Mouse (Mus musculus): ENCODE data around the gene Ankrd44. TPM values are rescaled to one million over a fixed set of nuclear protein-coding genes. Genes with fewer than 3 reads are reported as not detected.
"Not testable (repeated sequence)": the region's sequence is repeated elsewhere in the genome, so short reads cannot be mapped to it uniquely, and the experiment has no call there.

Gene Ankrd44
- polyA plus RNA-seq (2015; fragmentation: Nextera tagmentation; extraction: Ambion mirVana) = 16.7 and 24.2 TPM in 2 replicates

DNA sequence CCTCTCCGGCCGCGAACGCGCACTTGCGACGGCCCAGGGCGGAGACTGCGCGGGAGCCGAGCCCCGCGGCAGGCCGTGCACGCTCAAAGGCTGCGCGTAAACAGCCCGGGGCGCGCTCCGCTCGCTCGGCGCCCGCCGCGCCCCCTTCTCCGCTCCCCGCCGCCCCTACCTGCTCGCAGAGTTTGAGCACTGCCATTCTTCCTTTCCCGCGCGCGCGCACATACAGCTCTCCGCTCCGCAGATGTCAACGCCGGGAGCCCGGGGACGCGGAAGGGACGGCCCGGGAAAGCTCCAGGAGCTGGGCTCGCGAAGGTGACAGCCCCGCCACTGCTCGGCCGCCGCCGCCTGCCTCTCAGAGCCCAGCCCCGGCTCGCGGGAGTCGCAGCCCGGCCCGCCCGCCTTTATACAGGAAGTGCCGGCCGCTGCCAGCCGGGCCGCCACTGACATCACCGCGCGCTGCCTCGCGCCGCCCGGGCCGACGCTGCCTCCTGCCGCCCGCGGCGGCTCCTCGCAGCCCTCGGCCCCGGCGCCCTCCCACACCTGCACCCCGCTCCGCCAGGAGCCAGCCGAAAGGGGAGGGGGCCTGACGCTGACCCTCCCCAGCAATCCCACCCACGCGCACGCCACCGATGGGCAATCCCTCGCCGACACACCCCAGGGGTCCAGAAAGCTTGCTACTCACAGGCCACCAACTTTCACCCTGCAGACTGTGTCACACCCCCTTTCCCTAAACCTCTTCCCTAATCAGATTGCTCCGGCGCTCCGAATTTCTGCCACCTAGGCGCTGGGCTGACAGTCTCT is at the start of gene Ankrd44:
Ankrd44 (minus strand) TSS at position 417 of the 801 bp plus-strand sequence.
- Histone ChIP-seq H3K9me3 (no peaks in the 10 kb centered on the region), H3K27me3 (no peaks in the 10 kb centered on the region), H3K4me2 (peak within 1 kb of the TSS; percentile 74), H3K4me1 (replicated peaks) (peaks cover 32% of the 10 kb centered on the region), H3K9ac (peak within 1 kb of the TSS; percentile 91), H3K4me3 (peak within 1 kb of the TSS; percentile 83), H3K36me3 (no peaks in the 10 kb centered on the region), H3K27ac (replicated peaks) (peak within 1 kb of the TSS; percentile 95)
- ATAC-seq (ENCODE audit: low read depth) = peak; percentile 96
- under 1% methylated on average over 65 of the region's 94 CpGs for WGBS

DNA sequence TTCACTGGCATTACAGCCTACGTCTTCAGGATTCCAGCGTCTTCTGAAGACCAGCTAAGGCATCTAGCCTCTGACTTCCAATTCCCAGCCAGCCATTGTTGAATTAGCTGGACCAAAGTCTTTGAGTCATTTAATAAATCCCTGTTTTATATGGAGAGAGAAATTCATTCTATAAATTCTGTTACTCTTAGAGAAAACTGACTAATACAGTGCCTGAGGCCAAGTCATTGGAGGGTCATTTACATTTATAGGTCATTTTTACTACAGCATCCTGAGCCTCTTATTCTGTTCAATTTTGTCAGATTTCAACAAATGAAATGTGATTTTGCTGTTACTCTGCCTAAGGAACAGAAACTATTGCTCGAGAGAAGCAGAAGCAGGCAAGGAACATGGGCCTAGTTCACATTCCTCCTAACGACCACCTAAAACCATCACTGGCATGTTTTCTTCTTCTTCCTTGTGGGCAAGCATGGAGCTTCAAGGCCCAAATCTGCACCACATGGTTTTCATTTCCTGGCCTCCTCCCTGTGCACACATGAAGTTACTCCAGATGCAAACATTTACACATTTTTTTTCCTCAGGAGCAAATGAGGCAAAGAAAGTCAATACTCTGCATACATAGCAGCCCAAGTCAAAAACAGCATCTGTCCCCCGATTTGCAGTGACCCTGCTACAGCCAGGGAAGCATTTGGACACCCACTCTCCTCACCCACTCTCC is 45.7 kb upstream of the Ankrd44 start:
- H3K9me3 ChIP-seq = no peaks in the 10 kb centered on the region
- H3K4me2 ChIP-seq = no peak overlapping the region
- H3K27ac ChIP-seq (replicated peaks) = no peak overlapping the region
- H3K36me3 ChIP-seq = no peaks in the 10 kb centered on the region
- no peak for ATAC-seq (ENCODE audit: low read depth)
- H3K27me3 ChIP-seq = no peaks in the 10 kb centered on the region
- no peak overlapping the region for H3K9ac ChIP-seq
- H3K4me3 ChIP-seq = no peak overlapping the region
- H3K4me1 ChIP-seq (replicated peaks) = no peaks in the 10 kb centered on the region
- 85% methylated on average over 5 of the region's 5 CpGs for WGBS

DNA sequence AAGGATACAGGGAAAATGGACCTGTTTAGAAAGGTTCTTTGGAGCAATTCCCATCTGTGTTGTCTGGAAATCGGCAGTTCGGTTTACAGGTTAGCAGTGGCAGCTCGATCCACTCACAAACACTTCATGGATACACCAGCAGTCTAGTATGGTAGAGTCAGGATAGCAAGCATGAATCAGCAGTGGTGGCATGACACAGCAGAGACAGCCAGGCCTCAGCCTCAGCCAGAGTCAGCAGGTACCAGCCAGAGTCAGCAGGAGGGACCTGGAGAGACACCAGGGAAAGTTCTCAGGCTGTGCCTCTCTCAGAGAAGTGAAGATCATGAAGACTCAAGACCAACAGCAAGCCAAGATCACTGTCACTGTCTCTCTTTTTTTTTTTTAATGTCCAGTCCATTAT is 40.7 kb upstream of the Ankrd44 start:
- Histone ChIP-seq H3K4me3 (no peak overlapping the region), H3K4me2 (no peak overlapping the region), H3K27ac (replicated peaks) (no peak overlapping the region), H3K27me3 (no peaks in the 10 kb centered on the region), H3K9me3 (no peaks in the 10 kb centered on the region), H3K9ac (no peak overlapping the region), H3K36me3 (no peaks in the 10 kb centered on the region), H3K4me1 (replicated peaks) (0 out of 2 replicates have a peak, but pooled peaks cover 6% of the 10 kb centered on the region)
- 98% methylated on average over 3 of the region's 3 CpGs for WGBS
- no peak for ATAC-seq (ENCODE audit: low read depth)

DNA sequence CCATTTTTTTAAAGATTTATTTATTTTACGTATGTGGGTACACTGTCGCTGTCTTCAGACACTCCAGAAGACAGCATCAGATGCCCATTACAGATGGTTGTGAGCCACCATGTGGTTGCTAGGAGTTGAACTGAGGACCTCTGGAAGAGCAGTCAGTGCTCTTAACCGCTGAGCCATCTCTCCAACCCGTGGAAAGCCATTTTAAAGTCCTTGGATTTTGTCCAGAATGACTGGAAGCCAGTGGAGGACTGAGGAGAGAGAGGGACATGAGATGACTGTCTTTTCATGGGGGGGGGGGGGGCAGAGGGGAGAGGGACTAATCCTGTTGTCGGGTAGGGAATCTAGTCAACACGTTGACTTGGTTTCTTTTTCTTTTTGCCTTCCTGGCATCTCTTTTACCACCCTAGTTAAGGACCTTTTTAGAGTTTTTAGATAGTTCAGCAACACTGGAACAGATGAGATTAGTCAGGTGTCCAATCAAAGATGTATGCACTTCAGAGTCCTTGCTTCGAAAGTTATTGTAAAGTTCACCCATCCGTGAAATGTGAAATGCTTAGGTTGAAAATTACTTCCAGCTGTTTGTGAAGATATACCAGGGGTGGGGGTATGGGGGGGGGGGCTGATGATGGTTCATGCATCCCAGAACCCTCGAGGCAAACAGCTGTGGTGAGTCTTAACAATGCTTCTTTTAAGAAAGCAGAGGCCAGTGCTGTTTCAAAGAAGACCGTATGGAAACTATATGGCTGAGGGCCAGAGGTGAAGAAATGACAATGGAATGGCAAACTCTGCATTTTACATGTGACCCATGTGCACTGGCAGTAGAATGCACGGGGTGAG is 39.2 kb upstream of the Ankrd44 start:
- 64% methylated on average over 11 of the region's 11 CpGs for WGBS
- Histone ChIP-seq H3K4me1 (replicated peaks) (0 out of 2 replicates have a peak, but pooled peaks cover 6% of the 10 kb centered on the region), H3K27me3 (no peaks in the 10 kb centered on the region), H3K4me2 (no peak overlapping the region), H3K9me3 (no peaks in the 10 kb centered on the region), H3K36me3 (no peaks in the 10 kb centered on the region), H3K9ac (no peak overlapping the region), H3K4me3 (no peak overlapping the region), H3K27ac (replicated peaks) (no peak overlapping the region)
- no peak for ATAC-seq (ENCODE audit: low read depth)

DNA sequence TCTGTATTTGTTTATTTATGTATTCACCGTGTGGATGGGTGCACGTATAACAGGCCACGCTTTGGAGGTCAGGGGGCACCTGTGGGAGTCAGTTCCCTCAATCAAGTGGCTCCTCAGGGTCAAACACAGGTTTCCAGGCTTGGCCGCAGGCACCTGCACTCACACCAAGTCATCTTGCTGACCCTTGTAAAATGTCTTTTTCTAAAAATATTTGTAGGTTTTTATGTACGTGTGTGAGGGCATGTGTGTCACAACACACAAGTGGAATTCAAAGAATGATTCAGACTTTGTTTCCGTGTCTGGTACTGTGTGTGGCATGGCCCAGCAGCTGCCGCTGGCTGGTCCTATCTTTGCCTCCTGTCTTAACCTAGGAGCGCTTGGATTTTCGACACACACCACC is 35.5 kb upstream of the Ankrd44 start:
- no peaks in the 10 kb centered on the region for H3K9me3 ChIP-seq
- H3K36me3 ChIP-seq = no peaks in the 10 kb centered on the region
- H3K27ac ChIP-seq (replicated peaks) = no peak overlapping the region
- no peak overlapping the region for H3K9ac ChIP-seq
- WGBS = 86% methylated on average over 9 of the region's 9 CpGs
- H3K4me3 ChIP-seq = no peak overlapping the region
- no peak for ATAC-seq (ENCODE audit: low read depth)
- H3K4me2 ChIP-seq = no peak overlapping the region
- no peaks in the 10 kb centered on the region for H3K27me3 ChIP-seq
- H3K4me1 ChIP-seq (replicated peaks) = 0 out of 2 replicates have a peak, but pooled peaks cover 6% of the 10 kb centered on the region

DNA sequence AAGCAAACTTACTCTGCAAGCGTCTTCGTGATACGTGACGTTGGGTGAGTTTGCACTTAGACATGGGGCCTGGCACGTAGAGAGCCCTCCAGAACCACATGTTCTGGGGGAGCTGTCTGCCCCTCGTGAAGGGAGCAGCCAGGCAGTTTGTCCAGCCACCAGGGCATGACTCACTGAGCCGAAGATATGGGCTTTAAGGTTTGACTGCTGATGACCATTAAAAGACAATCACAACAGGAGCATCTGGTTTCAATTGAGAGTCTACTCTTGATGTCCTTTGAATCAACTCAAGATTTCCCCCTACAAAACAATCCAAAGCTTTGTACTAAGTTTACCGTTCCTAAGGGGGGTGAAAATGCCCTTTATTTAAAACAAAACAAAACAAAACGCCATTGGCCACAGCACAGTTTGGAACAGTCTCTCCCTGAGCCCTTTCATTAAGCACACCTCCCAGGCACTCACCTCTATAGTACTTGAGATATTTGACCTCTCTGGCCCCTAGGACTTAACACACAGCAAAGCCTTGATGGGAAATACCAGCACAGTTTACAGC is 34.5 kb upstream of the Ankrd44 start:
- ATAC-seq (ENCODE audit: low read depth) = no peak
- H3K9me3 ChIP-seq = no peaks in the 10 kb centered on the region

DNA sequence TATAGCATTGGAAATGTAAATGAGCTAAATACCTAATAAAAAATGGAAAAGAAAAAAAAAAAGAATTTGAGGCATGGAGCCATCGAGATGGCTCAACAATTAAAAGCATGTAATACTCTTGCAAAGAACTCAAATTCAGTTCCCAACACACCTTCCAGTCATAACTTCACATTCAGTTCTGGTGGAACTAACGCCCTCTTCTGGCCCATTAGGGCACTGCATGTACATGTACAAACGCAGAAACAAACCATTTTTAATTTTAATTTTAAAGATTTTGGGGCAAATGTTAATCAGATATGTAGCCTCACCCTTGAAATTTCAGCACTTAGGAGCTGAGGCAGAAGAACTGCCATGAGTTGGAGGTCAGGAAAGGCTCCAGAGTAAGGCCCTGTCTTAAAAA is 32.3 kb upstream of the Ankrd44 start:
- WGBS = 73% methylated on average over 3 of the region's 3 CpGs
- H3K4me3 ChIP-seq = no peak overlapping the region
- H3K4me2 ChIP-seq = no peak overlapping the region
- H3K27me3 ChIP-seq = no peaks in the 10 kb centered on the region
- no peak overlapping the region for H3K9ac ChIP-seq
- no peak overlapping the region for H3K27ac ChIP-seq (replicated peaks)
- ATAC-seq (ENCODE audit: low read depth) = no peak
- no peaks in the 10 kb centered on the region for H3K4me1 ChIP-seq (replicated peaks)
- no peaks in the 10 kb centered on the region for H3K9me3 ChIP-seq
- H3K36me3 ChIP-seq = no peaks in the 10 kb centered on the region

More for the DNA sequence above, 34.5 kb upstream of the Ankrd44 start:
- Histone ChIP-seq H3K9ac (no peak overlapping the region), H3K27me3 (no peaks in the 10 kb centered on the region), H3K4me2 (no peak overlapping the region), H3K36me3 (no peaks in the 10 kb centered on the region), H3K27ac (replicated peaks) (no peak overlapping the region), H3K4me1 (replicated peaks) (0 out of 2 replicates have a peak, but pooled peaks cover 4% of the 10 kb centered on the region), H3K4me3 (no peak overlapping the region)
- 76% methylated on average over 9 of the region's 9 CpGs for WGBS

DNA sequence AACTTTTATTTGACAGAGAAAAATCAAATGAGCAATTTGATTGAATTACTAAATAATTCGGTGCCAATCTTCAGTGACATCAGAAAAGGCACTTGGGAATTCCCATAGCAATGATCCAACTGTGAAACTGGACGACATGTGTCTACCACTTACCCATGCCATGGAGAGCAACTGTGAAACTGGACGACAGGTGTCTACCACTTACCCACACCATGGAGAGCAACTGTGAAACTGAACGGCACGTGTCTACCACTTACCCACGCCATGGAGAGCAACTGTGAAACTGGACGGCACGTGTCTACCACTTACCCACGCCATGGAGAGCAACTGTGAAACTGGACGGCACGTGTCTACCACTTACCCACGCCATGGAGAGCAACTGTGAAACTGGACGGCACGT is 30.8 kb upstream of the Ankrd44 start:
- not testable (repeated sequence) for H3K4me3 ChIP-seq; H3K36me3 ChIP-seq; H3K9ac ChIP-seq; H3K27ac ChIP-seq (replicated peaks); H3K9me3 ChIP-seq; ATAC-seq (ENCODE audit: low read depth); H3K27me3 ChIP-seq; H3K4me1 ChIP-seq (replicated peaks); H3K4me2 ChIP-seq
- 95% methylated on average over 14 of the region's 14 CpGs for WGBS

DNA sequence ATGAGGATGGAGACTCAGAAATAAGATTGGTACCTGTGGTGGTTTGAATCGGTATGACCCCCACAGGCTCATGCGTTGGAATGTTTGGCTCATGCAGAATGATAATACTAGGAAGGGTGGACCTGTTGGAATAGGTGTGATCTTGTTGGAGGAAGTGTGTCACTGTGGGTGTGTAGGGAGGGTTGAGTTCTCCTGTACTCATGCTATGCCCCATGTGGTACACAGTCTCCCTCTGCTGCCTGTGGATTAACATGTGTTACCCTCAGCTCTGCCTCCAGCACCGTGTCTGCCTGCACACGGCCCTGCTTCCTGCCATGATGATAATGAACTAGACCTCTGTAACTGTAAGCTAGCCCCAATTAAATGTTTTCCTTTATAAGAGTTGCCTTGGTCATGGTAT is 28.7 kb upstream of the Ankrd44 start:
- WGBS = 83% methylated on average over 4 of the region's 4 CpGs
- Histone ChIP-seq H3K4me3 (no peak overlapping the region), H3K36me3 (no peaks in the 10 kb centered on the region)

DNA sequence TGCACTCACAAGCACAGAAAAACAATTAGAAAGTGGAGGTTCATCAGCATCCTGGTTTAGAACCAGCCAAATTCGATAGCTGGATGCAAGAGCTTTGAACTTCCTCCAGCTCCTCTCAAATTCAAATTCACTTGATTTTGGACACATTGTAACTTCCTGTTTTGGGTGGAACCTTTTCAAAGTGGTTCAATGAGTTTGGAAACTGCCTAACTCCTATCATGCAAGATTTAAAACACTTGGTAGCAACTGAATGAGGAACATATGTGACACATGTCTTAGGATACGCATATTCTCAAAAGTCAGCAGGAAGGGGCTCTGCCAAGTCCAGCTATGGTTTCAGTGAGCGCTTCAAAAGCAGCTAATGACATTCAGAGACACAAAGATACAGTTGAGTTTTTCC is 18.5 kb upstream of the Ankrd44 start:
- Histone ChIP-seq H3K9ac (no peak overlapping the region), H3K27ac (replicated peaks) (no peak overlapping the region), H3K4me2 (no peak overlapping the region), H3K4me3 (no peak overlapping the region), H3K4me1 (replicated peaks) (no peaks in the 10 kb centered on the region), H3K27me3 (no peaks in the 10 kb centered on the region), H3K9me3 (no peaks in the 10 kb centered on the region), H3K36me3 (no peaks in the 10 kb centered on the region)
- WGBS = 84% methylated on average over 3 of the region's 3 CpGs
- ATAC-seq (ENCODE audit: low read depth) = no peak

More for the DNA sequence above, 28.7 kb upstream of the Ankrd44 start:
- Histone ChIP-seq H3K4me1 (replicated peaks) (peaks cover 4% of the 10 kb centered on the region), H3K9me3 (no peaks in the 10 kb centered on the region), H3K27me3 (no peaks in the 10 kb centered on the region), H3K4me2 (no peak overlapping the region), H3K9ac (no peak overlapping the region), H3K27ac (replicated peaks) (no peak overlapping the region)
- no peak for ATAC-seq (ENCODE audit: low read depth)

DNA sequence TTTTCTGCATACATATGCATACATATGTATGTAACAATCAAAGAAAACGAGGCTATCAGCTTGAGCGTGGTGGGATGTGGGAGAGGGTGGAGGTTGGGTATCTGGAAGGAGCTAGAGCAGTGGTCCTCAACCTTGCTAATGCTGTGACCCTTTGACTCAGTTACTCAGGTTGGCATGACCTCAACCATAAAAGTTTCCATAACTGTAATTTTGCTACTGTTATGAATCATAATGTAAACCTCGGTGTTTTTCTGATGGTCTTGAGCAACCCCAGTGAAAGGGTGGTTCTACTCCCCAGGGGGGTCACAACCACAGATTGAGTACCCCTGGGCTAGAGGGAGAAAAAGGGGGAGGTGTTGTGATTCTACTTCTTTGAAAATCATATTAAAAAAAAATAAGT is 9.3 kb upstream of the Ankrd44 start:
- H3K27ac ChIP-seq (replicated peaks) = no peak overlapping the region
- H3K27me3 ChIP-seq = no peaks in the 10 kb centered on the region
- H3K4me2 ChIP-seq = no peak overlapping the region
- no peaks in the 10 kb centered on the region for H3K4me1 ChIP-seq (replicated peaks)
- ATAC-seq (ENCODE audit: low read depth) = no peak
- no peak overlapping the region for H3K9ac ChIP-seq
- no peak overlapping the region for H3K4me3 ChIP-seq
- no peaks in the 10 kb centered on the region for H3K36me3 ChIP-seq
- H3K9me3 ChIP-seq = no peaks in the 10 kb centered on the region
- 87% methylated on average over 3 of the region's 3 CpGs for WGBS

Measured in neural tube, embryonic 13.5 days (tissue).